Mouse (Mus musculus): ENCODE results near the gene Pappa. TPM values are rescaled to one million over a fixed set of nuclear protein-coding genes. Genes with fewer than 3 reads are reported as not detected.

Pappa gene
- polyA plus RNA-seq, 1 experiment from 2014 or later, result 0.87 TPM

DNA sequence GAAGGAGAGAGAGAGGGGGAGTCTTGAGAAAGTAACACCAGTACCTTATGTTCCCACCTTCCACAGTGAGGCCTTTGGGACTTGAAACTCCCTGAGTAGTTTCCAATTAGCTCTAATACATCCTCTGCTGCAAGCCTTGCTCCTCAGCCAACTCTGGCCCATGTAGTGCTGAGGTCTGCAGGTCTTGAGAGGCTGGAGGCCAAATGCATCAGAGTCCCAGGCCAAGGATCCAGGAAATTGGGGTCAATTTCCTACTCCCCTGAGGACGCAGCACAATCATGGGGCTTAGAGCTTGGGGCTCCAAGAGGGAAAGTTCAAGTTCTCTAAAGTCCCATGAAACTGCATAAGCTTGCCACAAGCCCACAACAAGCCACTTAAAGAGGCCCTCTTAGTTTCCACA, 198.0 kb downstream of the Pappa start:
- WGBS, result 76% methylated on average over 1 of the region's 1 CpGs
- no peak overlapping the region for H3K27ac ChIP-seq (ENCODE audit: low read length)
- ATAC-seq (ENCODE audit: low read depth), result no peak

DNA sequence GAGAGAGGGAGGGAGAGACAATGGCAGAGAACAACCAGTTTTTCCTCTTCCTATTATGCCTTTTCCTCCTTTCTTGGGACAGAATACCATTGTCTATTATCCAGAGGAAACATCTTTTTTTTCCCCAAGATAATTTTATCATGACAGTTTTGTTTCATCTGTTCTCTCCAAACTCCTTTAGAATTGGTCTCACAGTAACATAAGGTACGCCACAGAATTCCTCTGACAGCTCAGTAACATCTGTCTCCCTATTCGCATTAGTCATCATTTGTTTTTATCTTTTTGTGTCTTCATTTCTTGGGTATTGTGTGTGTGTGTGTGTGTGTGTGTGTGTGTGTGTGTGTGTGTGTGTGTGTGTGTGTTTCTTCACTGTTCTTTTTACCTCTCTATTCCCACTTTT, 201.8 kb downstream of the Pappa start:
- no peak overlapping the region for H3K9ac ChIP-seq (ENCODE audit: low read length)
- no peaks in the 10 kb centered on the region for H3K4me1 ChIP-seq (replicated peaks; ENCODE audit: control insufficient read depth, insufficient read depth, low read length)
- no peak overlapping the region for H3K4me3 ChIP-seq (ENCODE audit: low read length)
- WGBS, result 84% methylated on average over 2 of the region's 2 CpGs
- no peak overlapping the region for H3K4me2 ChIP-seq (ENCODE audit: low read depth, low read length)
- H3K27me3 ChIP-seq (ENCODE audit: control insufficient read depth, insufficient read depth, low read depth, low read length), result no peaks in the 10 kb centered on the region
- no peak for ATAC-seq (ENCODE audit: low read depth)
- H3K9me3 ChIP-seq (ENCODE audit: control insufficient read depth, low read length), result no peaks in the 10 kb centered on the region
- no peaks in the 10 kb centered on the region for H3K36me3 ChIP-seq (ENCODE audit: control insufficient read depth, insufficient read depth, low read length)
- H3K27ac ChIP-seq (ENCODE audit: low read length), result no peak overlapping the region

More for the DNA sequence above, 198.0 kb downstream of the Pappa start:
- no peak overlapping the region for H3K9ac ChIP-seq (ENCODE audit: low read length)
- H3K9me3 ChIP-seq (ENCODE audit: control insufficient read depth, low read length), result no peaks in the 10 kb centered on the region
- H3K27me3 ChIP-seq (ENCODE audit: control insufficient read depth, insufficient read depth, low read depth, low read length), result no peaks in the 10 kb centered on the region
- 0 out of 2 replicates have a peak, but pooled peaks cover 5% of the 10 kb centered on the region for H3K4me1 ChIP-seq (replicated peaks; ENCODE audit: control insufficient read depth, insufficient read depth, low read length)
- no peak overlapping the region for H3K4me3 ChIP-seq (ENCODE audit: low read length)
- H3K4me2 ChIP-seq (ENCODE audit: low read depth, low read length), result no peak overlapping the region
- H3K36me3 ChIP-seq (ENCODE audit: control insufficient read depth, insufficient read depth, low read length), result no peaks in the 10 kb centered on the region

DNA sequence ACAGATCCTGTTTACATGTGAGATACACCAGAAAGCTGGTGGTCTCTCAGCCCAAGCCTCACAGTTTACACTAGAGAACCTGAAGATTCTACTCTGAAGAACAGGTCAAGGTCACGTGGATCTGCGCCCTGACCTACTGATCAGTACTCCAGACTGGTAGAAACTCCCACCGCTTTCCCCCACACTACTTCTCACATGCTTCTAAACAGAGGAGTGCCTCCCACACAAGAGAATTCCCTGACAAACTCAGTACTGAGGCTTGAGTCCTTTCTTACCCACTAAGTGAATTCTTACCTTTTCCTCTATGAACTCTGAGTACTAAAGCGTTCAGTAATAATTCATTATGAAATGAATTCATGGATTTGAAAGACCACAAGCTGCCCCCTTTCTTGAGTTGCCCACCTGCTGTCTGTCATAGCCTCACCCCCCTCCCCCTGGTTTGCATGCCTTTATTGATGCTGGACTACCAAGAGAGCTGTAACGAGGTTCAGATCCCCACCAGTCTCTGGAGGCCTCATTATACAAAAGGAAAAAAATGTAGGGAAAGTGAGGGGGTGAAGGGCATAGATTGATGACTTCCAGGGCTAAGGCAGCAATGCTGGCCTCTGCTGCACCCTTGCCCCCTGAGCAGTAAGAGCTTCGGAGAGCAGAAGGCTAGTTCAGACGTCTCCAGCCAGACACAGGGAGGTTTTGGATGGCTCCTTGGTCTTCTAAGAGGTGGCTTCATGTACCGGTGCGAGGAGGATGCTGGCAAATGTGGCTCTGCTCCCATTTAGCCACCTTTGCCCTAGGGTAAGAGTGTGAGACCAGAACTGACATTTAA, 204.7 kb downstream of the Pappa start:
- Histone ChIP-seq H3K9ac (ENCODE audit: low read length) (no peak overlapping the region), H3K36me3 (ENCODE audit: control insufficient read depth, insufficient read depth, low read length) (no peaks in the 10 kb centered on the region), H3K27me3 (ENCODE audit: control insufficient read depth, insufficient read depth, low read depth, low read length) (no peaks in the 10 kb centered on the region), H3K4me3 (ENCODE audit: low read length) (no peak overlapping the region), H3K9me3 (ENCODE audit: control insufficient read depth, low read length) (no peaks in the 10 kb centered on the region), H3K4me2 (ENCODE audit: low read depth, low read length) (no peak overlapping the region), H3K4me1 (replicated peaks; ENCODE audit: control insufficient read depth, insufficient read depth, low read length) (no peaks in the 10 kb centered on the region), H3K27ac (ENCODE audit: low read length) (no peak overlapping the region)
- WGBS, result 64% methylated on average over 9 of the region's 9 CpGs
- ATAC-seq (ENCODE audit: low read depth), result no peak

DNA sequence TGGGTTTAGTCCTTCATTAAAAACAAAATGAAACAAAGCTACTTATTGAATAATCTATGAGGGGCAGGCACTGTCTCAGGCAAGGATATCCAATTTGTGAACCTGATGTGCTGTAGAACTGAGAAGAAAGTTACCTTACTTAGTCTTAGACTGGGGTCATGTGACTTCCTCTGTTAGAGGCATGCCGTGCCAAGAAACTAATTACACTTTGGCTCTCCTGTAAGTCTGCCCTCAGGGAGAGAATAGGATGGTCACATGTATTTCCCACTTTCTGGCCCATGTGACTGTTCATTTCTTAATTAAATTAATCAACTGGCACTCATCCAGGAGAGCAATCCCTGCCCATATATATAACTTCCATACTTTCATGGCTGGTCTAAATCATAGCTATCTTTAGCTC, 209.7 kb downstream of the Pappa start:
- ATAC-seq (ENCODE audit: low read depth), result no peak
- no peak overlapping the region for H3K9ac ChIP-seq (ENCODE audit: low read length)
- no peaks in the 10 kb centered on the region for H3K9me3 ChIP-seq (ENCODE audit: control insufficient read depth, low read length)
- H3K27ac ChIP-seq (ENCODE audit: low read length), result no peak overlapping the region
- no peaks in the 10 kb centered on the region for H3K4me1 ChIP-seq (replicated peaks; ENCODE audit: control insufficient read depth, insufficient read depth, low read length)
- no peaks in the 10 kb centered on the region for H3K27me3 ChIP-seq (ENCODE audit: control insufficient read depth, insufficient read depth, low read depth, low read length)
- no peak overlapping the region for H3K4me2 ChIP-seq (ENCODE audit: low read depth, low read length)
- H3K36me3 ChIP-seq (ENCODE audit: control insufficient read depth, insufficient read depth, low read length), result no peaks in the 10 kb centered on the region
- WGBS, result 45% methylated on average over 1 of the region's 1 CpGs
- H3K4me3 ChIP-seq (ENCODE audit: low read length), result no peak overlapping the region

DNA sequence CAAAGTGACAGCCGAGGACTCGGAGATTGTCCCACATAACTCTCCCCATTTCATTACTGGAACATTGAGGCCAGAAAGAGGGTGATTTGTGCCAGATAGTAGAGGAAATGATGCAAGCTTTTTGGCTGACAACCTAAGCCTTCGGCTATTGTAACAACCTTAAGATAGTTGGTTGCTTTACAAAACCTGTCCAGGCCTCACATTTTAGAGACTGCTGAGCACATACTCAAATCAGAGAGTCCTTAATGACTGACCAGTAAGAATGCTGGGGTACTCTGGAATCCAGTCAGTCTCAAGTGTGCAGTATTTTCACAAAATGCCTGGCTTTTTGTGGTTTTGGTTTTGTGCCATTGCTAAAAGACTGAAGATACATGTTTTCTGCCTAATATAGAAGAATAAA, 217.8 kb downstream of the Pappa start:
- Histone ChIP-seq H3K27me3 (ENCODE audit: control insufficient read depth, insufficient read depth, low read depth, low read length) (no peaks in the 10 kb centered on the region), H3K36me3 (ENCODE audit: control insufficient read depth, insufficient read depth, low read length) (no peaks in the 10 kb centered on the region), H3K9ac (ENCODE audit: low read length) (no peak overlapping the region), H3K4me3 (ENCODE audit: low read length) (no peak overlapping the region), H3K9me3 (ENCODE audit: control insufficient read depth, low read length) (no peaks in the 10 kb centered on the region), H3K4me2 (ENCODE audit: low read depth, low read length) (no peak overlapping the region), H3K27ac (ENCODE audit: low read length) (no peak overlapping the region), H3K4me1 (replicated peaks; ENCODE audit: control insufficient read depth, insufficient read depth, low read length) (no peaks in the 10 kb centered on the region)
- 74% methylated on average over 3 of the region's 3 CpGs for WGBS
- no peak for ATAC-seq (ENCODE audit: low read depth)

DNA sequence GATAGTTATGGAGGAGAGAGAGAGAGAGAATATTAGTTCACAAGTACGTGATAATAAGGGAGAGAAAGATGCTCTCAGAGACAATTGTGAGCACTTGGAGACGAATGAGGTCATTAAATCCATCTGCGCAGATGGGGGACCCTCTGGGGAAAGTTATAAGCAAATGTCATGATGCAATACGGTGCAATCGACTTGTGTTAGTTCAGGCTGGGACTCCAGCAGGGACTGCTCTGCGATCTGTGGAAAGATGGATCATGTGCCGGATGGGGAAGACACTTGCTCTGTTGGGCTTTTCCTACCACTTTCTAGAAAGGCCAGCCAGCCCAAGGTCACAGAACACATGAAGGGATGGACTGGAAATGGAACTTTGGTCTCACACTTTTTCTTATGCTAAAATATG, 226.5 kb downstream of the Pappa start:
- Histone ChIP-seq H3K9ac (ENCODE audit: low read length) (no peak overlapping the region), H3K36me3 (ENCODE audit: control insufficient read depth, insufficient read depth, low read length) (no peaks in the 10 kb centered on the region), H3K4me2 (ENCODE audit: low read depth, low read length) (no peak overlapping the region), H3K4me3 (ENCODE audit: low read length) (no peak overlapping the region), H3K27me3 (ENCODE audit: control insufficient read depth, insufficient read depth, low read depth, low read length) (no peaks in the 10 kb centered on the region), H3K4me1 (replicated peaks; ENCODE audit: control insufficient read depth, insufficient read depth, low read length) (no peaks in the 10 kb centered on the region), H3K9me3 (ENCODE audit: control insufficient read depth, low read length) (no peaks in the 10 kb centered on the region), H3K27ac (ENCODE audit: low read length) (no peak overlapping the region)
- 38% methylated on average over 7 of the region's 7 CpGs for WGBS
- peak; percentile 67; the same call in 1 of the 2 replicates for ATAC-seq (ENCODE audit: low read depth)

DNA sequence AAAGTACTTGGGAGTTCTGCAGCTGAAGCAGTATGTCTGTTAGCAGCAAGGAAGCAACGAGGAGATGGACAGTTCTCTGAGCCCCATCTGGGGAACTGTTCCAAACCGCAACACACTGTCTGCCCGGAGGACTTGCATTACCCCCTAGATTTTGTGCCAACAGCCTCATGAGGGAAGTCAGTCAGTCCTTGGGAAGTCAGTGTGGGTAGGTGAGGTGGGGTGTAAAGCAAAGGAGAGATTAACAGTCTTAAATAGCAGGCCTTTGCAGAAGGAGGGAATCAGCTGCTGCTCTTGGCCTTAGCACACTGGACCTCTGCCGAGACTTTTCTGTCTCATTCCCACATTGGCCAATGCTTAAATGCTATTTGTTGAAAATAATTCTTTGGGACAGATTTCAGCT, 230.6 kb downstream of the Pappa start:
- H3K9me3 ChIP-seq (ENCODE audit: control insufficient read depth, low read length), result no peaks in the 10 kb centered on the region
- 66% methylated on average over 4 of the region's 4 CpGs for WGBS
- H3K27ac ChIP-seq (ENCODE audit: low read length), result no peak overlapping the region
- H3K9ac ChIP-seq (ENCODE audit: low read length), result no peak overlapping the region
- no peaks in the 10 kb centered on the region for H3K4me1 ChIP-seq (replicated peaks; ENCODE audit: control insufficient read depth, insufficient read depth, low read length)
- ATAC-seq (ENCODE audit: low read depth), result no peak
- H3K27me3 ChIP-seq (ENCODE audit: control insufficient read depth, insufficient read depth, low read depth, low read length), result no peaks in the 10 kb centered on the region
- H3K4me2 ChIP-seq (ENCODE audit: low read depth, low read length), result no peak overlapping the region
- no peaks in the 10 kb centered on the region for H3K36me3 ChIP-seq (ENCODE audit: control insufficient read depth, insufficient read depth, low read length)
- H3K4me3 ChIP-seq (ENCODE audit: low read length), result no peak overlapping the region

DNA sequence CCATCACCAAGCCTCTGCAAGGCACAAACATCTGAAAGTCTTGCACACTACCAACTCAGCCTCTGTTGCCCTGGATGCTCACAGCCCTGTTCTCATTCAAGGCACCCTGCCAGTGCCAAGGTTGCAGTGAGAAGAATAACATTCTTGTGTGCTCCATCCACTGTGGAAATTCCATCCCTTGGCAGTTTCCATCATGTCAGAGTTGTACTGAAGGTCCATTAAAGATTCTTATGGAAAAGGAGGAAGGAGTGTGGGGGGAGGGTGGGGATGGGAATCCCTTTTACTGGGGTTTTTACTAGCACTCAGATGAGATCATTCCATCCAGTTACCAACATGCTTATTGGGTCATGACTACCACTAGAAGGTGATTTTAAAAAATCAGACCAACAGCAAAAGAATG, 243.2 kb downstream of the Pappa start:
- no peaks in the 10 kb centered on the region for H3K9me3 ChIP-seq (ENCODE audit: control insufficient read depth, low read length)
- no peak overlapping the region for H3K4me2 ChIP-seq (ENCODE audit: low read depth, low read length)
- no peaks in the 10 kb centered on the region for H3K36me3 ChIP-seq (ENCODE audit: control insufficient read depth, insufficient read depth, low read length)
- no peaks in the 10 kb centered on the region for H3K4me1 ChIP-seq (replicated peaks; ENCODE audit: control insufficient read depth, insufficient read depth, low read length)
- ATAC-seq (ENCODE audit: low read depth), result no peak
- no peak overlapping the region for H3K4me3 ChIP-seq (ENCODE audit: low read length)
- H3K9ac ChIP-seq (ENCODE audit: low read length), result no peak overlapping the region
- H3K27ac ChIP-seq (ENCODE audit: low read length), result no peak overlapping the region
- no peaks in the 10 kb centered on the region for H3K27me3 ChIP-seq (ENCODE audit: control insufficient read depth, insufficient read depth, low read depth, low read length)

DNA sequence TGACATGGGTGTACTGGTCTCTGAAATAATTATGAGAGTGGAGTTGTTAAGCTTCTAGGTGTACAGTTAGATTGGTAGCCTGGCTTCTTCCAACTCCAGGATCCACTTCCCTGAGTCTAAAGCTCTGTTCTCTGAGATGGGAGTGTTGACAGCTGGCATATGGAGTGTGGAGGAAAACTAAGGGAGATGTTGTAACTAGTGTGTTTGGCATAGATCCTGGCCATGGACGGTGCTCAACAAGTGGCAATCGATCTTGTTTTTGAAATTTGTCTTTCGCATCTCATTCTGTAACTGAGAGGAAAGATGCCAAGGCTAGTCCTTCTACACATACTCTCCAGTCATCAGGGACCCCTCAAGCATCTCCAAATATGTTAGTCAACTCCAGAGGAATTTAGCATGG, 248.8 kb downstream of the Pappa start:
- Histone ChIP-seq H3K27ac (ENCODE audit: low read length) (no peak overlapping the region), H3K36me3 (ENCODE audit: control insufficient read depth, insufficient read depth, low read length) (no peaks in the 10 kb centered on the region), H3K27me3 (ENCODE audit: control insufficient read depth, insufficient read depth, low read depth, low read length) (no peaks in the 10 kb centered on the region), H3K9me3 (ENCODE audit: control insufficient read depth, low read length) (no peaks in the 10 kb centered on the region), H3K4me1 (replicated peaks; ENCODE audit: control insufficient read depth, insufficient read depth, low read length) (no peaks in the 10 kb centered on the region; the same call in 1 of the 2 replicates), H3K4me2 (ENCODE audit: low read depth, low read length) (no peak overlapping the region), H3K9ac (ENCODE audit: low read length) (no peak overlapping the region), H3K4me3 (ENCODE audit: low read length) (no peak overlapping the region)
- peak; percentile 51; the same call in 1 of the 2 replicates for ATAC-seq (ENCODE audit: low read depth)
- WGBS, result 56% methylated on average over 3 of the region's 3 CpGs
